Mouse (Mus musculus) embryonic fibroblast, embryonic 13.5 days (primary cell): ENCODE results near the gene 4931429L15Rik. TPM values are rescaled to one million over a fixed set of nuclear protein-coding genes. Genes with fewer than 3 reads are reported as not detected.
A peak's percentile ranks its signal among the peaks of the same experiment; 100 is the strongest.
"Not testable (repeated sequence)": the region's sequence is repeated elsewhere in the genome, so short reads cannot be mapped to it uniquely, and the experiment has no call there.

Experiments used
- H3K27ac ChIP-seq: 2 replicates; pipeline ENCODE4 v1.5.1; 2012; ENCODE audit warnings: low read length, control low read depth, inconsistent platforms; ENCODE audit not compliant: insufficient read depth
- H3K4me1 ChIP-seq: 2 replicates; pipeline ENCODE4 v1.6.1; 2011; ENCODE audit warnings: low read length; ENCODE audit not compliant: control insufficient read depth, insufficient read depth
- H3K4me3 ChIP-seq: 2 replicates; pipeline ENCODE4 v1.5.1; 2011; ENCODE audit warnings: mild to moderate bottlenecking, control low read depth, low read length; ENCODE audit not compliant: insufficient read depth
- CTCF ChIP-seq: IDR thresholded peaks from 2 replicates; pipeline ENCODE4 v1.5.1; 2011; ENCODE audit warnings: mild to moderate bottlenecking, control low read depth, low read length, moderate library complexity, borderline replicate concordance; ENCODE audit not compliant: insufficient read depth
- POLR2A ChIP-seq: IDR thresholded peaks from 2 replicates; pipeline ENCODE4 v1.6.1; 2011; ENCODE audit warnings: low read depth, mild to moderate bottlenecking, control low read depth, low read length, moderate library complexity
- polyA plus RNA-seq: library from polyadenylated mRNA; stranded (reverse); fragments of >200 nt; gene quantifications from 2 replicates; pipeline ENCODE4 v1.2.4, GENCODE M21; 2011; ENCODE audit warnings: low read depth; ENCODE audit not compliant: missing spikeins, insufficient read length

4931429L15Rik gene
- polyA plus RNA-seq, 1 experiment, result not detected

DNA sequence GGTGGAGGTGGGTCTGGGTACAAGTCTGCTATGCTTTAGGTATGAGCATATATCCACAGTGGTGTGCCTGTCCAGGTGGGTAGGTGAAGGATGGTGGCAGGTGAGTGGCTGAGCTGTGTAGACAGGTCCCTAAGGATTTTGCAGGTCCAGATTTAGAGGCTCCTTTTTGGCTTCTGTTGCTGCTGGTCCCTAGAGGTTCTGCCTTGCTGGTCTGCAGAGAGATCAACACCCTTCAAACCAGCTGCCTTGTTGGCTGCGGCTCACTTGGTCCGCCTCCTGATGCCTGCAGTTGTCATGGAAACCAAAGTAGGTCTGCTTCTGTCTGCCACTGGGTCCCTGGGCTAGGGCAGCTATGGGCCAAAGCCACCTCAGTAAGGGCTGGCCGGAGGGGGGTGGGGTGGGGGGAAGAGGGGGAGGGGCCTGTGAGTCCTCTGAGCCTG is 18.1 kb upstream of the 4931429L15Rik start:
- Histone ChIP-seq H3K4me1 (no peaks in the 10 kb centered on the region), H3K27ac (no peak overlapping the region), H3K4me3 (no peak overlapping the region)
- TF ChIP-seq POLR2A (no peak), CTCF (no peak)

DNA sequence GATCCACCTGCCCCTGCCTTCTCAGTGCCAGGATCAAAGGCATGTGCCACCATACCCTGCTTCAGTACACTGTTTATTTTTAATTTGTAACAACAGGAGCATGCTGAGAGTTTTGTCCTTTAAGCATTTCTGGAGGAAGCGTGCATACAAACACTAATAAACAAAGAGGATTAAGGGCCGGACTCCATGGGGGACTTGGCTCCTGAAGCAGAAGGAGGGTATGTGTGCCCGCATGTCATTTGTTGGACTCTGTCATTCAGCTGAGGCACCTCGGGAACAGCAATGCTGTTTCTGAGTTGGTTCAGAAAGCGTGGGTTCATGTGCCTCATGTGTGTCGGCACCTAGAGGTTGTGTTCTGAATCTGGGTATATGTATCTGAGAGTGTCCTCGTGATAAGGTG is 17.5 kb upstream of the 4931429L15Rik start:
- TF ChIP-seq POLR2A (no peak), CTCF (no peak)
- H3K27ac ChIP-seq, result no peak overlapping the region
- no peak overlapping the region for H3K4me3 ChIP-seq
- no peaks in the 10 kb centered on the region for H3K4me1 ChIP-seq

- H3K27ac ChIP-seq, H3K4me3 ChIP-seq: not testable (repeated sequence)
Observed at GRCm38 (mm10) chr9:46336294-46336693, 16.5 kb upstream of the 4931429L15Rik start.

GRCm38 (mm10) chr9:46335461-46335995 is 15.7 kb upstream of the 4931429L15Rik start:
- TF ChIP-seq CTCF, result no peak
- TF ChIP-seq POLR2A, result no peak
- no peak overlapping the region for H3K4me3 ChIP-seq
- no peaks in the 10 kb centered on the region for H3K4me1 ChIP-seq
- H3K27ac ChIP-seq, result no peak overlapping the region

More at GRCm38 (mm10) chr9:46336294-46336693, 16.5 kb upstream of the 4931429L15Rik start:
- H3K4me1 ChIP-seq, result not testable (repeated sequence)

DNA sequence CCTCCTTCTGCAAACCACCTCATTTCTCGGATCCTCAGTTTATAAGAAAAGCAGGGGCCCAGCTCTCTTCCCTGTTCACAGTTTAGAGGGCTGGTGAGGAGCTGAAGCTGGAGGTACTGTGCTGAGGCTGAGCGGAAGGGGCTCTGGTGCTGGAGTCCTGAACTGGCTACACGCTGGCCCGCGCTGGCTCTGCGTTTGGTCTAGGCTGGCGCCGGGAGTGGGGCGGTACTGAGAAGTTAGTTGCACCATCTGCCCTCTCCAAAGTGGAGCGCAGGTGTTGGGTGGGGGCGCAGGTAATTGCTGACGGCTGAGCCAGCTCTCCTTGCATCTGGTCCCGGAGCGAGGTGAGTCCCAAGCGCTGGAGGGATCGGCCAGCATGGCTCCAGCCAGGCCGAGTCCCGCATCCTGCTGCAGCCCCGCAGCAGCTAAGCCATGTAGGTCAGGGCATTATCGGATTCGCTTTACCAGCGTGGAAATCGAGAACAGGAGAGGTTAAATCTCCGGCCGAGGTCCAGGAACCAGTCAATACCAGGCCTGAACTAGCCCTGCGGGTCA is 14.8 kb upstream of the 4931429L15Rik start:
- TF ChIP-seq CTCF, result no peak
- H3K4me1 ChIP-seq, result no peaks in the 10 kb centered on the region
- no peak overlapping the region for H3K27ac ChIP-seq
- H3K4me3 ChIP-seq, result no peak overlapping the region

DNA sequence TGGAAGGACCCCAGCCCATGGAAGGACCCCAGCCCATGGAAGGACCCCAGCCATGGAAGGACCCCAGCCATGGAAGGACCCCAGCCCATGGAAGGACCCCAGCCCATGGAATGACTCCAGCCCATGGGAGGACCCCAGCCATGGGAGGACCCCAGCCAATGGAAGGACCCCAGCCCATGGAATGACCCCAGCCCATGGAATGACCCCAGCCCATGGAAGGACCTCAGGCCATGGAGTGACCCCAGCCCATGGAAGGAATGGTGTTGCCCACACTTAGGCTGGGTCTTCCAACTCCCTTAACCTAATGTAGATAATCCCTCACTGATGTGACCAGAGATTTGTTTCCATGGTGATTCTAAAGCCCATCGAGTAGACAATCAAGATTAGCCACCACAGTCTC is 11.5 kb upstream of the 4931429L15Rik start:
- H3K4me1 ChIP-seq, result no peaks in the 10 kb centered on the region
- H3K27ac ChIP-seq, result no peak overlapping the region
- no peak for TF ChIP-seq POLR2A
- no peak for TF ChIP-seq CTCF
- no peak overlapping the region for H3K4me3 ChIP-seq

DNA sequence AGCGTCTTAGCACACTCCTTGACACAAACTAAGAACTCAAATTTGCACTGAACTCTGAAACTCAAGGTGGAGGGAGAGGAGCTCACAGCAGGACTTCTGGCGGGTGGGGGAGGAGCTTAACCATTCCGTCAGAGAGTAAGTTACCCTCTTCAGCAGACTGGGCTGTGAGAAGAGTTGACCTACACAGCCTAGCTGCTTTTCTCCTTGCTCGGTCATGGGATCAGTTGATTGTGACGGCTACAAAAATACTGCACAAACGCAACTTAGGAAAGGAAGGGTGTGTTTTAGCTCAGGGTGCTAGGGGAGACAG is 10.8 kb upstream of the 4931429L15Rik start:
- Histone ChIP-seq H3K4me1 (no peaks in the 10 kb centered on the region), H3K27ac (no peak overlapping the region), H3K4me3 (no peak overlapping the region)
- no peak for TF ChIP-seq CTCF
- no peak for TF ChIP-seq POLR2A

DNA sequence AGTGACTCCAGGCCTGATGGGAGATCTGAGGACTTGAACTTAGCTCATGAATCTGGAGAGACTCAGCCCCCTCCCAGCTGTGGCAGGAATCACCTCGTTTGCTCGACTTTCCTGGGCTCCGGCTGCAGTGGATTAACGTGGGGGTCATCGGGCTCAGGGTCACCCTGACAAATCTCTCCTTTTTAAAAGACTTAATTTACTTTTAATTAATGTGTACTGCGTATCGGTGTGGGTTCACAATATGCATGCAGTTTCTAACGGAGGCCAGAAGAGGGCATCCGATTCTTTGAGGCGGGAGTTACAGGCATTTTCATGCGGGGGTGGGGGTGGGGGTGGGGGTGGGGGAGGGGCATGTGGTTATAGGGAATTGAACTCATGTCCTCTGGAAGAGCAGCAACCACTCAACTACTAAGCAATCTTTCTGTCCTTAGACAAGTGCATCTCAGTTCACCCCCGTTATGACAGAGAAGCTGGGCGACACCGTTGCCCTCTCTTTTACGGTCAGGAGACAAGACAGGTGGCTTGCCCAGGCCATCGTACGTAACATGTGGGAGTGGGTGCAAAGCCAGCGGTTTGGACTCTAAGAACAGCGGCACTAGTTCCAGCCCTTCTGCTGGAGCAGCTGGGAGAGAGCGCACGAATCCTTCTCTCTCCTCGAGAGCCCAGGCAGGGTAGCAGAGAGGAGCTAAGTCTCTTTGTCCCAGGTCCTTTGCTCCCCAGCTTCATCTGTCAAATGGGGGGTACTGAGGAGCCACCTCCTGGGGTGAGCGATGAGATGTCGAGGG is 10.2 kb upstream of the 4931429L15Rik start:
- Histone ChIP-seq H3K4me1 (no peaks in the 10 kb centered on the region), H3K27ac (no peak overlapping the region), H3K4me3 (no peak overlapping the region)
- TF ChIP-seq CTCF, result no peak
- TF ChIP-seq POLR2A, result no peak

DNA sequence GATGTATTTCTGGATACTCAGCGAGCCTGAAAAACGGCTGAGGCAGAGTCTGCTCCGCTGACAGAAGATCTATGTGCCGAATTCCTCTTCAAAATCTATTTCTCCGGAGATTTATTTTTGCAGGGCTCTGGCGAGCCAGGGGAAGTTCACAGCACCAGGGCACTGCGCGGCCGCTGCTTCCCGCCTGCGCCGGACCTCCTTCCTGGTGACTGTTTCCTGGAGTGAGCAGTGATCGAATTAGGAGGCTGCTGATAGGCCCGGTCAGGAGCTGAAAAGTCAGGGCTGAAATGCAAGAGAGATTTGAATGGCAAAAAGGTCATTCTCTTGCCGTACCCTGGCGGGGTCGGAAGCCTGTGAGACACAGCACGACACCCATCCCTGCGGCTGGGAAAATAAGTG is 9.5 kb upstream of the 4931429L15Rik start:
- TF ChIP-seq POLR2A (no peak), CTCF (no peak)
- no peak overlapping the region for H3K27ac ChIP-seq
- H3K4me1 ChIP-seq, result no peaks in the 10 kb centered on the region
- H3K4me3 ChIP-seq, result peak overlapping the region; percentile 14; the same call in 1 of the 2 replicates

DNA sequence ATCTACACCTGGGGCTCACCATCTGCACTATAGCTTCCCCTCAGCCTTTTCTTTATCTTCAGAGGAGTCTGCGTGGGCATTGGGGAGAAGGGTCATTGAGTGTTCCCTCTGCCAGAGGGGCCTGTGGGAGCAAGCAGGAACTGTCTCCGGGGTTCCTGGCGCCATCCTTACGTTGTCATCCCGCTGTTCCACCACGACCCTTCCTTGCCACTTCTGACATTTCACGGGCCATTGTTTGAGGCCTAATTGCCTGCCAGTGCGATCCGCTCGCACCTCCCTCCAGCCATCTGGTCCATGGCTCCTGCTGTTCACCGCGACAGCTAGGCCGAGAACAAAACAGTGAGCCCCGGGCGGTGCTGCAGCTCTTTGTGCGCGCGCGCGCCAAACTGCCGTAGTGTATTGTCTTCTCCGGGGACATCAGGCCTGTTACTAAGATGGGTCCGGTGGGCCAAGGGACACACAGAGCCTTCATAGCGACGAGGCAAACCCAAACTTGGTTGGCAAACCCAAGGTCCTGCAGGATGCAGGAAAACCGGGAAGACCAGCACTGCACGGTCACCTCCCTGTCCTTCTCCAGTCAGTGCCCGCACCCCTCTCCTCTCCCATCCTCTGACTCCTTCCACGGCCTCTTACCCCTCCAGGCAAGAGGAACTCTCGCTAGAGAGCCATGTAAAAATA is 8.9 kb upstream of the 4931429L15Rik start:
- Histone ChIP-seq H3K4me3 (peak overlapping the region; percentile 14; the same call in 1 of the 2 replicates), H3K4me1 (no peaks in the 10 kb centered on the region), H3K27ac (no peak overlapping the region)
- no peak for TF ChIP-seq CTCF
- TF ChIP-seq POLR2A, result no peak
